Mouse (Mus musculus): ENCODE results near the gene Sfrp2. TPM values are rescaled to one million over a fixed set of nuclear protein-coding genes. Genes with fewer than 3 reads are reported as not detected.

Gene Sfrp2
- 1 to 10 TPM; 2.6 to 2.8 TPM for total RNA-seq (2021)
- long read RNA-seq, experiment 1 = 0 reads
- long read RNA-seq, experiment 2, partial matches to known transcripts = 0 of 2 reads
- long read RNA-seq, experiment 2, other reads (novel, unspliced or antisense) = 0 of 2 reads

- intact Hi-C loops (cut with DNase I) = no loop called here
- DNase-seq (ENCODE audit: extremely low spot score in 1 of 2, low spot score in 2 of 2) = peak; percentile 21 to 24
- no peak for TF ChIP-seq CTCF (IDR thresholded peaks at IDR 0.05)
- peak within 1 kb of the TSS; percentile 51 for H3K4me3 ChIP-seq
- H3K27ac ChIP-seq = no peak within 1 kb of the TSS
These were observed at the start of gene Sfrp2 for GRCm38 (mm10) chr3:83765871-83766725. Gene Sfrp2, plus strand, starts transcription at chr3:83766321.

- no peak overlapping the region for H3K4me3 ChIP-seq
- intact Hi-C loops (cut with DNase I) = no loop called here
- no peak for TF ChIP-seq CTCF (IDR thresholded peaks at IDR 0.05)
- no peak for DNase-seq (ENCODE audit: extremely low spot score in 1 of 2, low spot score in 2 of 2)
- H3K27ac ChIP-seq = no peak overlapping the region
These were observed 48.4 kb upstream of the Sfrp2 start for GRCm38 (mm10) chr3:83717643-83718231.

DNA sequence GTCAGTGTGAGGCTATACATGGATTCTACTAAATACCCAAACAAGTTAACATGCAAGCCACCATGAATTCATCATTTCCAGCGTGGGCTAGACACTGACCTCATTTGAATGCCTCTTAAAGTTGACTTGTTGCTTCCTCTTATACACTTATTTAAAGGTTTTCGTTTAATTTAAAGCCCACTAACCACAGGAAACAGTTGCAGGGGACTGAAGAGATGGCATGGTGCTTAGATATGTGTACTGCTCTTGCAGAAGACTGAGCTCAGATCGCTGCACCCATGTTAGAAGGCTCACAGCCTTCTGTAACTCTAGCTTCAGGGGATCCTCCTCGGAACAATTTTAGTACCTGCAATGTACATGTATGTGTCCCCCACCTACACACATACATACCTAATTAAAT is 47.5 kb upstream of the Sfrp2 start:
- DNase-seq (ENCODE audit: extremely low spot score in 1 of 2, low spot score in 2 of 2) = no peak
- Histone ChIP-seq H3K27ac (no peak overlapping the region), H3K4me3 (no peak overlapping the region)
- TF ChIP-seq CTCF (IDR thresholded peaks at IDR 0.05) = no peak
- intact Hi-C loops (cut with DNase I) = no loop called here

GRCm38 (mm10) chr3:83728223-83728622 is 37.9 kb upstream of the Sfrp2 start:
- intact Hi-C loops (cut with DNase I) = no loop called here
- no peak overlapping the region for H3K27ac ChIP-seq
- TF ChIP-seq CTCF (IDR thresholded peaks at IDR 0.05) = no peak
- no peak overlapping the region for H3K4me3 ChIP-seq
- no peak for DNase-seq (ENCODE audit: extremely low spot score in 1 of 2, low spot score in 2 of 2)

GRCm38 (mm10) chr3:83728675-83729390 is 37.3 kb upstream of the Sfrp2 start:
- intact Hi-C loops (cut with DNase I) = no loop called here
- H3K4me3 ChIP-seq = no peak overlapping the region
- H3K27ac ChIP-seq = no peak overlapping the region
- no peak for TF ChIP-seq CTCF (IDR thresholded peaks at IDR 0.05)
- DNase-seq (ENCODE audit: extremely low spot score in 1 of 2, low spot score in 2 of 2) = no peak

- DNase-seq (ENCODE audit: extremely low spot score in 1 of 2, low spot score in 2 of 2) = no peak
These were observed 32.1 kb upstream of the Sfrp2 start for GRCm38 (mm10) chr3:83733985-83734384.

GRCm38 (mm10) chr3:83736980-83737379 is 29.1 kb upstream of the Sfrp2 start:
- no peak for TF ChIP-seq CTCF (IDR thresholded peaks at IDR 0.05)
- DNase-seq (ENCODE audit: extremely low spot score in 1 of 2, low spot score in 2 of 2) = no peak

More at GRCm38 (mm10) chr3:83733985-83734384, 32.1 kb upstream of the Sfrp2 start:
- Histone ChIP-seq H3K27ac (no peak overlapping the region), H3K4me3 (no peak overlapping the region)
- intact Hi-C loops (cut with DNase I) = no loop called here
- TF ChIP-seq CTCF (IDR thresholded peaks at IDR 0.05) = no peak

GRCm38 (mm10) chr3:83740246-83740645 is 25.9 kb upstream of the Sfrp2 start:
- H3K27ac ChIP-seq = no peak overlapping the region
- TF ChIP-seq CTCF (IDR thresholded peaks at IDR 0.05) = no peak
- no peak overlapping the region for H3K4me3 ChIP-seq
- intact Hi-C loops (cut with DNase I) = no loop called here
- no peak for DNase-seq (ENCODE audit: extremely low spot score in 1 of 2, low spot score in 2 of 2)

More at GRCm38 (mm10) chr3:83736980-83737379, 29.1 kb upstream of the Sfrp2 start:
- no peak overlapping the region for H3K27ac ChIP-seq
- intact Hi-C loops (cut with DNase I) = no loop called here
- no peak overlapping the region for H3K4me3 ChIP-seq

DNA sequence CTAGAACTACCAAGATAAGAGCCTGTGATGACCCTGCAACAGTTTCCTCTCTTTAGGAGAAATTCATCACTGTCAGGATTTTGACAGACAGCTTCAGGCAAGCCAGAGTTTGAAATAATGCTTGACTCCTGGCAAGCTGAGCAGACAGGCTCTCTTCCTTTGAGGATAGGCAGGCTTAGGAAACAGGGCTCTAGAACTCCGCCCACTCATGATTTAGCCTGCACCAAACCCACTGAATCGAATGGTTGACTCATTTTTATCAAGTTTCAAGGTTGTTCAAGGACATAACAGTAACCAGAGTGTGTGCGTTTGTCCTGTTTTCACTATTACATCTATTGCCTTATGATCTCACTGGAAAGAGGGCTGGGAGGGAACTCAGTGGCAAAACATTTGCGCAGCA is 18.8 kb upstream of the Sfrp2 start:
- no peak for TF ChIP-seq CTCF (IDR thresholded peaks at IDR 0.05)
- intact Hi-C loops (cut with DNase I) = no loop called here
- Histone ChIP-seq H3K4me3 (no peak overlapping the region), H3K27ac (no peak overlapping the region)
- DNase-seq (ENCODE audit: extremely low spot score in 1 of 2, low spot score in 2 of 2) = no peak

DNA sequence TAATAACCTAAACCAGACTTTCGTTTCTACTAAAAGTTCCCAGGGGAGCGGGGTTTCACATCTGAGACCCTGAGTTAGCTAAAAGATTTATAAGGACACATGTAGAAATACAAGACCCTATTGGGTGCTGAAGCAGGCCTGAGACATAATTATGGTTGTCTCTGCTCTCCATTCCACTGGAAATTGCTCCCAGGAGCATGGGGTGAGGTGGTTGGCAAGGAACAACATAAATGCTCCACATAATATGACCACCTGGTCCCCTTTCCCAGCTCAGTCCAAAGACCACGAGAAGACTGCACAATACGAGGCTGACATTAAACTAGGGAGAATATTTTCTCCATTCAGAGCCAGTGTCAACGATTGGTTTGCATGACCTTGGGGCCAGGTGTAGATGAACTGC is 18.2 kb upstream of the Sfrp2 start:
- H3K27ac ChIP-seq = no peak overlapping the region
- no peak for TF ChIP-seq CTCF (IDR thresholded peaks at IDR 0.05)
- intact Hi-C loops (cut with DNase I) = no loop called here
- no peak overlapping the region for H3K4me3 ChIP-seq
- DNase-seq (ENCODE audit: extremely low spot score in 1 of 2, low spot score in 2 of 2) = no peak

GRCm38 (mm10) chr3:83751625-83752024 is 14.5 kb upstream of the Sfrp2 start:
- Histone ChIP-seq H3K4me3 (no peak overlapping the region), H3K27ac (no peak overlapping the region)
- TF ChIP-seq CTCF (IDR thresholded peaks at IDR 0.05) = peak; percentile 56
- intact Hi-C loops (cut with DNase I) = loop anchor here (5.0 kb wide), 1 partner anchor 464 kb away; no protein-coding TSS in a partner anchor
- DNase-seq (ENCODE audit: extremely low spot score in 1 of 2, low spot score in 2 of 2) = no peak

- DNase-seq (ENCODE audit: extremely low spot score in 1 of 2, low spot score in 2 of 2) = no peak
- Histone ChIP-seq H3K27ac (no peak overlapping the region), H3K4me3 (no peak overlapping the region)
- no peak for TF ChIP-seq CTCF (IDR thresholded peaks at IDR 0.05)
- intact Hi-C loops (cut with DNase I) = loop anchor here (5.0 kb wide), 1 partner anchor 465 kb away; no protein-coding TSS in a partner anchor
These were observed 13.9 kb upstream of the Sfrp2 start for GRCm38 (mm10) chr3:83752196-83752595.
